Mouse (Mus musculus) lung, embryonic 15.5 days (tissue): ENCODE measurements around the gene Dctn1. TPM values are rescaled to one million over a fixed set of nuclear protein-coding genes. Genes with fewer than 3 reads are reported as not detected.

Experiments
- ATAC-seq: fragments of 200-750 bp; cut with Nextera tagmentation; 2 replicates; pipeline ENCODE4 v1.8.0; 2017; ENCODE audit warnings: moderate number of reproducible peaks, borderline replicate concordance; ENCODE audit not compliant: low FRiP score, low TSS enrichment; ENCODE audit errors: extremely low read depth
- H3K27ac ChIP-seq: fragments of 300-500 bp; sonication (generic); 2 replicates; pipeline ENCODE4 v1.5.1; 2015; ENCODE audit warnings: moderate library complexity, mild to moderate bottlenecking, inconsistent platforms
- H3K27me3 ChIP-seq: fragments of 300-500 bp; sonication (generic); 2 replicates; pipeline ENCODE4 v1.6.1; 2015; ENCODE audit warnings: inconsistent platforms
- H3K36me3 ChIP-seq: fragments of 300-500 bp; sonication (generic); 2 replicates; pipeline ENCODE4 v1.6.1; 2015; ENCODE audit warnings: inconsistent platforms
- H3K4me1 ChIP-seq: fragments of 300-500 bp; sonication (generic); 2 replicates; pipeline ENCODE4 v1.6.1; 2015; ENCODE audit warnings: inconsistent platforms
- H3K4me2 ChIP-seq: fragments of 300-500 bp; sonication (generic); 2 replicates; pipeline ENCODE4 v1.6.1; 2015; ENCODE audit warnings: inconsistent platforms, mild to moderate bottlenecking, moderate library complexity
- H3K4me3 ChIP-seq: fragments of 300-500 bp; sonication (generic); 2 replicates; pipeline ENCODE4 v1.5.1; 2015; ENCODE audit warnings: mild to moderate bottlenecking, inconsistent platforms
- H3K9ac ChIP-seq: fragments of 300-500 bp; sonication (generic); 2 replicates; pipeline ENCODE4 v1.6.1; 2015; ENCODE audit warnings: inconsistent platforms
- H3K9me3 ChIP-seq: fragments of 300-500 bp; sonication (generic); 2 replicates; pipeline ENCODE4 v1.6.1; 2016; ENCODE audit warnings: inconsistent platforms
- WGBS: fragments of 180-500 bp; shearing (Covaris S2); methylation state at CpG from one replicate; pipeline ENCODE4 v1.1.7; 2015; 5-methylcytosine and 5-hydroxymethylcytosine counted together
- polyA plus RNA-seq: library from polyadenylated mRNA; unstranded; fragments of >200 nt; fragmentation: Nextera tagmentation; extraction: Ambion mirVana; gene quantifications from 2 replicates; pipeline ENCODE4 v1.2.1, GENCODE M21; 2015

The Dctn1 gene
- polyA plus RNA-seq, 1 experiment from 2014 or later: 104 TPM

- Histone ChIP-seq H3K4me1 (peaks cover 47% of the 10 kb centered on the region), H3K4me2 (peak overlapping the region; percentile 86), H3K9ac (peak overlapping the region; percentile 85), H3K27me3 (no peaks in the 10 kb centered on the region), H3K27ac (peak overlapping the region; percentile 100), H3K9me3 (no peaks in the 10 kb centered on the region), H3K36me3 (no peaks in the 10 kb centered on the region), H3K4me3 (peak overlapping the region; percentile 59)
- peak; percentile 28; the same call in 1 of the 2 replicates for ATAC-seq
- WGBS: 2% methylated on average over 11 of the region's 11 CpGs
Measured at GRCm38 (mm10) chr6:83138056-83138455, 27.7 kb upstream of the Dctn1 start.

DNA sequence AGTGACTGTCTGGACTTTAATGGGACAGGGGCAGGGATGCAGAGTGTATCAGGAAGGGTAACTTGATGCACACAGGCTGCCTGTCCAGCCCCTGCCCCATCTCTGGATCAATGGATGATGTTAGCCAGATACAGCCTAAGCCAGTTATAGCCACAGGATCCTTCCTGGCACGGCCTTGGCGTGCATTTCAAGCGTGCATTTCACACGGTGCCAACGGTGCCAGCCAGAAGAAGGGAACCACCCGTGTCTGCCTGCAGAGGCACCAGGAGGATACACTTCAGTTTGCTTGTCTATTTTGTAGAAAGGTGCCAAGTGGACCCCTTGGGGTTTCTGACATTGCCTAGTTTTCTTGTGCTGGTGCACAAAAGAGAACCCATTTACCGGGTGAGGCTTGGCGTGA is 25.7 kb upstream of the Dctn1 start:
- Histone ChIP-seq H3K4me2 (no peak overlapping the region), H3K4me1 (peaks cover 41% of the 10 kb centered on the region), H3K36me3 (no peaks in the 10 kb centered on the region), H3K4me3 (no peak overlapping the region), H3K9me3 (no peaks in the 10 kb centered on the region), H3K9ac (no peak overlapping the region), H3K27me3 (no peaks in the 10 kb centered on the region), H3K27ac (no peak overlapping the region)
- no peak for ATAC-seq
- WGBS: 93% methylated on average over 8 of the region's 8 CpGs

GRCm38 (mm10) chr6:83141636-83142035 is 24.1 kb upstream of the Dctn1 start:
- no peak for ATAC-seq
- Histone ChIP-seq H3K4me1 (peaks cover 29% of the 10 kb centered on the region), H3K9me3 (no peaks in the 10 kb centered on the region), H3K9ac (no peak overlapping the region), H3K36me3 (0 out of 2 replicates have a peak, but pooled peaks cover 4% of the 10 kb centered on the region), H3K4me3 (no peak overlapping the region), H3K4me2 (peak overlapping the region; percentile 51), H3K27me3 (no peaks in the 10 kb centered on the region), H3K27ac (0 out of 2 replicates have a peak overlapping the region, but pooled peaks have one; percentile 16)
- WGBS: 47% methylated on average over 4 of the region's 4 CpGs

DNA sequence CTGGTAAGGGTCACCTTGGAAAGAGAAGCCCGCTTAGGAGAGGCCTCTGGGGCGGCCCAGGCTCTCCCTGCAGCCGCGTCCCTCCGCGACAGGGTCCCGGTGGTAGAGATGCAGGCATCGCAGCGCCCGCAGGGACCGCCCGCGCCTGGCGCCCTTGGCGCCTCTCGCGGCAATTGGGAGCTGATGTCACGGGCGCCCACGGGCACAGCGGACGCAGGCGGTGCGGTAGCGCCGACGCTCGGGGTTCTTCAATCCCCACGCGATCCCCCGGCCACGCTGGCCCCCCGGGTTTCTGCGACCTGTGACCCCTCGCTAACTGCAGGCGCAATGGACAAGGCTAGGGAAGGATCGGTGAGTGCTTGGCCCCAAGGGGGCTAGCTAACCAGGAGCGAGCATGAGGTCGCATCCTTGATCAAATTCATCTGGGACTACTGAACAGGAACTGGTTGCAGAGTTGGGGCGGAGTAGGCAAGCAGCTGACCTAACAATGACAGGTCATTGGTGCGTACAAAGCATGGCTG is 23.4 kb upstream of the Dctn1 start:
- H3K9ac ChIP-seq: peak overlapping the region; percentile 32; the same call in 1 of the 2 replicates
- ATAC-seq: no peak
- H3K4me2 ChIP-seq: peak overlapping the region; percentile 51
- H3K9me3 ChIP-seq: no peaks in the 10 kb centered on the region
- 12% methylated on average over 41 of the region's 41 CpGs for WGBS
- H3K36me3 ChIP-seq: peaks cover 10% of the 10 kb centered on the region; the same call in 1 of the 2 replicates
- H3K4me3 ChIP-seq: peak overlapping the region; percentile 25
- H3K27ac ChIP-seq: 0 out of 2 replicates have a peak overlapping the region, but pooled peaks have one; percentile 16
- peaks cover 29% of the 10 kb centered on the region for H3K4me1 ChIP-seq
- no peaks in the 10 kb centered on the region for H3K27me3 ChIP-seq

GRCm38 (mm10) chr6:83142886-83143285 is 22.8 kb upstream of the Dctn1 start:
- Histone ChIP-seq H3K36me3 (peaks cover 16% of the 10 kb centered on the region; the same call in 1 of the 2 replicates), H3K27ac (no peak overlapping the region), H3K27me3 (no peaks in the 10 kb centered on the region), H3K9me3 (no peaks in the 10 kb centered on the region), H3K4me3 (no peak overlapping the region), H3K4me2 (no peak overlapping the region), H3K9ac (no peak overlapping the region), H3K4me1 (peaks cover 26% of the 10 kb centered on the region)
- ATAC-seq: no peak
- WGBS: 58% methylated on average over 11 of the region's 11 CpGs

DNA sequence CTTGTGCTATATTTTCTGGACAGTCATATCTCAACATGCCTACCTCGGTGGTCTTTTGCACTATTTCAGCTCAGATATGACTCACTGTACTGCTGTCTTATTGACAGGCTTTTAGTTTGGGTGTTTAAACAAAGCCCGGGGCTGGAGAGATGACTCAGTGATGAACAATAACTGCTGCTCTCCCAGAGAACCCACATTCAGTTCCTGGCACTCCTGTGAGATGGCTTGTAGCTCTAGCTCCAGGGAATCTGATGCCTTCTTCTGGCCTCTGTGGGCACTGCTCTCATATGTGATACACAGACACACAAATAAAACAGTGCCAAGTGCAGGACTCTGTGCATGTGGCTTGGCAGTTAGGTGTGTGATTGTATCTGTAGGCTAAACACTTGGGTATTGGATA is 20.5 kb upstream of the Dctn1 start:
- WGBS: 54% methylated on average over 2 of the region's 2 CpGs
- no peak overlapping the region for H3K4me2 ChIP-seq
- no peak for ATAC-seq
- no peaks in the 10 kb centered on the region for H3K9me3 ChIP-seq
- H3K27me3 ChIP-seq: no peaks in the 10 kb centered on the region
- H3K4me1 ChIP-seq: peaks cover 12% of the 10 kb centered on the region
- peaks cover 37% of the 10 kb centered on the region for H3K36me3 ChIP-seq
- H3K27ac ChIP-seq: peak overlapping the region; percentile 36
- H3K4me3 ChIP-seq: no peak overlapping the region
- no peak overlapping the region for H3K9ac ChIP-seq

GRCm38 (mm10) chr6:83145805-83146204 is 19.9 kb upstream of the Dctn1 start:
- H3K27ac ChIP-seq: peak overlapping the region; percentile 36
- 63% methylated on average over 9 of the region's 9 CpGs for WGBS
- no peaks in the 10 kb centered on the region for H3K9me3 ChIP-seq
- no peak overlapping the region; the same call in 1 of the 2 replicates for H3K4me2 ChIP-seq
- no peak overlapping the region for H3K9ac ChIP-seq
- H3K27me3 ChIP-seq: no peaks in the 10 kb centered on the region
- no peak overlapping the region for H3K4me3 ChIP-seq
- ATAC-seq: no peak
- peaks cover 12% of the 10 kb centered on the region for H3K4me1 ChIP-seq
- H3K36me3 ChIP-seq: peaks cover 43% of the 10 kb centered on the region

DNA sequence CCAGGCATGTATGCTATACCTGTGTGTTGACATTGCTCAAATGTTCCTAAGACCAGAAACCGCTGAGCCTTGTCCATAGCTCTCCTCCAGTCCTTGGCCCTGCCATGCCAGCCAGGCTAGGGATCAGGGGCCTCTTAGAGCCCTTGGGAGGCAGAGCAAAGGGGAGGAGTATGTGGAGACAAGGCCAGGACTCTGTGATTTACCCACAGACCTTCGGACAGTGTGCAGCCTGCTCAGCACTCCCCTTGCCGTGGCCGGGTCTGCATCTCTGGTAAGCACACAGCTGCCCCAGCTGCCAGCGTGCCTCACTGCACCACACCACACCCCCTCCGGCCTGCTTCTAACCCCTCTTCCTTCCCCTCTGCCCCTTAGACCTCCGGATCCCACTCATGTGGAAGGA is 18.4 kb upstream of the Dctn1 start:
- Histone ChIP-seq H3K4me2 (no peak overlapping the region), H3K9ac (no peak overlapping the region), H3K27me3 (no peaks in the 10 kb centered on the region), H3K4me3 (no peak overlapping the region), H3K9me3 (no peaks in the 10 kb centered on the region), H3K27ac (no peak overlapping the region), H3K36me3 (peaks cover 50% of the 10 kb centered on the region), H3K4me1 (peaks cover 4% of the 10 kb centered on the region)
- WGBS: 55% methylated on average over 7 of the region's 7 CpGs
- no peak for ATAC-seq

DNA sequence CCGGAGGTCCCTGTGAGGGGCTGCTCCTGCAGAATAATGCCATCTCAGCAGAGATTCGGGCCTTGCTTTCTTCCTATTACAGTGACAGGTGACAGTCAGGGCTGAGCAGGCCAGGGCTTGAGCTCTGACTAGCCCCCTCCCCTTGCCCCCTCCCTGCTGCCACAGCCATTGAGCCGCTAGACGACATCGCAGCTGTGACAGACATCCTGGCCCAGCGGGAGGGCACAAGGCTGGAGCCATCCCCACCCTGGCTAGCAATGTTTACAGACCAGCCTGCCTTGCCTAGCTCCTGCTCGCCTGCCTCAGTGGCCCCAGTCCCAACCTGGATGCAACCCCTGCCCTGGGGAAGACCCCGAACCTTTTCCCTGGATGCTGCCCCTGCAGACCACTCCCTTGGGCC is 14.0 kb upstream of the Dctn1 start:
- H3K36me3 ChIP-seq: peaks cover 48% of the 10 kb centered on the region
- no peaks in the 10 kb centered on the region for H3K9me3 ChIP-seq
- H3K27me3 ChIP-seq: no peaks in the 10 kb centered on the region
- H3K4me3 ChIP-seq: no peak overlapping the region
- ATAC-seq: no peak
- H3K4me1 ChIP-seq: peaks cover 8% of the 10 kb centered on the region
- WGBS: 29% methylated on average over 8 of the region's 8 CpGs
- H3K4me2 ChIP-seq: no peak overlapping the region
- no peak overlapping the region for H3K27ac ChIP-seq
- no peak overlapping the region for H3K9ac ChIP-seq

- Histone ChIP-seq H3K9me3 (no peaks in the 10 kb centered on the region), H3K4me2 (no peak overlapping the region), H3K27me3 (no peaks in the 10 kb centered on the region), H3K4me1 (peaks cover 8% of the 10 kb centered on the region), H3K4me3 (no peak overlapping the region), H3K36me3 (peaks cover 35% of the 10 kb centered on the region), H3K9ac (no peak overlapping the region), H3K27ac (no peak overlapping the region)
- 85% methylated on average over 12 of the region's 12 CpGs for WGBS
- no peak for ATAC-seq
Measured at GRCm38 (mm10) chr6:83153038-83153437, 12.7 kb upstream of the Dctn1 start.

GRCm38 (mm10) chr6:83153485-83153884 is 12.2 kb upstream of the Dctn1 start:
- no peak overlapping the region for H3K4me3 ChIP-seq
- no peak for ATAC-seq
- H3K4me1 ChIP-seq: peaks cover 8% of the 10 kb centered on the region
- peaks cover 31% of the 10 kb centered on the region for H3K36me3 ChIP-seq
- H3K4me2 ChIP-seq: no peak overlapping the region
- H3K9me3 ChIP-seq: no peaks in the 10 kb centered on the region
- H3K9ac ChIP-seq: no peak overlapping the region
- no peaks in the 10 kb centered on the region for H3K27me3 ChIP-seq
- H3K27ac ChIP-seq: no peak overlapping the region
- WGBS: 56% methylated on average over 5 of the region's 5 CpGs

DNA sequence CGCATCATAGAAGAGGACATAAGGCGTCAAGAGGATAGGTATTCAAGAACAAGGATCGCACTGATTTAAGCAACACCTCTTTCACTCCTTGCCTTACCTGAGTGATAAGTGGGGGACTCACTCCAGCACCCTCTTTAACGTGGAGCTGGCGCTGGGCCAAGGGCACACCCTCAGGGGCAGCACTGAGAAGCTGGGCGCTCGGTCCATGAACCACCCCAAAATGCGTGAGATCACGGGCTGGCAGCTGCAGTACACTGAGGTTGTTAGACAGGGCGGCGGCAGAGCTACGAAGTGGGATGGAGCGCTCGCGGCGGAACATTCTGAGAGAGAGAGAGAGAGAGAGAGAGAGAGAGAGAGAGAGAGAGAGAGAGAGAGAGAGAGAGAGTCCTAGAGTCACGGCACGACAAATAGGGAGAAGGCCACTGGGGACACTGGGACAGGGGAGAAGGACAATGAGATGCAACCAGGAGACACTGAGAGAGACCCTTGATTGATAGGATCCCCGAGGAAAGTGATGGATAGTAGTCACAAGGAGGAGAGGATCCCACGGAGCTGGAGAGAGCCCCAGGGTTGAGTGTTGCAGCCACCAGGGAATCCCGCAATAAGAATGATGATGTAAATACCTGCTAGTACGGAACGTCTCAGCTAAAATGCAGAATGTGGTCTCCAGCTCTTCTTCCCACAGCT is 10.0 kb upstream of the Dctn1 start:
- Histone ChIP-seq H3K4me3 (peak overlapping the region; percentile 53), H3K27me3 (peaks cover 9% of the 10 kb centered on the region), H3K9ac (peak overlapping the region; percentile 39), H3K27ac (no peak overlapping the region), H3K36me3 (peaks cover 11% of the 10 kb centered on the region; the same call in 1 of the 2 replicates), H3K4me2 (peak overlapping the region; percentile 79), H3K4me1 (peaks cover 8% of the 10 kb centered on the region), H3K9me3 (no peaks in the 10 kb centered on the region)
- WGBS: 8% methylated on average over 23 of the region's 23 CpGs
- no peak for ATAC-seq
